Mouse (Mus musculus): ENCODE measurements around the gene Cped1.
A peak's percentile ranks its signal among the peaks of the same experiment; 100 is the strongest.

Cped1 gene

DNA sequence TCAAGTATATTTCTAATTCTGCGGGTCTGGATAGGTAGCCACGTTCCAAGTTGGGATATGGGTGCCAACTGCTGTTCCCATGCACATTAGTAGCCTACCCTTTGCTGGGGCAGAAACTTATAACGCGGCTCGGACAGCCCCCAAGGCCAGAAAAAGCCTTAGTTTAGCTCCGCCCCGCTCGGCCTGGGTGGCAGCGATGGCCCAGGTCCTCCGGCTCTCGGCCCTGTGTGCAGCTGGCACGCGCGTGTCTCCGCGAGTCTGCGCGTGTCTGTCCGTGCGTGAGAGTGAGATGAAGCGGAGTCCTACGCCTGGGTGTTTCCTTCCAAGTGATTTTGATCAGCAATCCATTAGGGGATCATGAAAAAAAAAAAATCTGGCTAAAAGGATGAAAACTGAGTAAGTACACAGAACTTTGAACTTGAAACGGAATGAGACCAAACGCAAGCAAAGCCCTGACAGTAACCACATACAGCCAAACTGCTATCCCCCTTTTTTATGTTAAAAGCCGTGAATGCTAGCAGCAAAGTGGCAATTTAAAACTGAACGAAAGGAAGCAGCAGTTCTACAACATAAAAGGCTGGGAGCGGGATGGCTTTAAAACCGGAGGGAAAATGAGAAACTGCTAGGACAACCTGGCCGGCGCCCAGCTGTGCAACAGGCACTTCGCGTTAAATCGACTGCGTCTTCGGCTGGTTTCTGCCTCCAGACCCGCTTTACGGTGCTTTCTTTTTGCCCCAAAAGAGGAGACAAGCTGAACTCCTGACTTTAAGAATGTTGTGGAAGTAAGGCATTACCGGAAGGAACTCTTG, at the start of gene Cped1:
Gene Cped1, plus strand, starts transcription at position 185 of the 809 bp plus-strand sequence.
- DNase-seq (ENCODE audit: low spot score in 2 of 2), result peak; percentile 14 to 38

DNA sequence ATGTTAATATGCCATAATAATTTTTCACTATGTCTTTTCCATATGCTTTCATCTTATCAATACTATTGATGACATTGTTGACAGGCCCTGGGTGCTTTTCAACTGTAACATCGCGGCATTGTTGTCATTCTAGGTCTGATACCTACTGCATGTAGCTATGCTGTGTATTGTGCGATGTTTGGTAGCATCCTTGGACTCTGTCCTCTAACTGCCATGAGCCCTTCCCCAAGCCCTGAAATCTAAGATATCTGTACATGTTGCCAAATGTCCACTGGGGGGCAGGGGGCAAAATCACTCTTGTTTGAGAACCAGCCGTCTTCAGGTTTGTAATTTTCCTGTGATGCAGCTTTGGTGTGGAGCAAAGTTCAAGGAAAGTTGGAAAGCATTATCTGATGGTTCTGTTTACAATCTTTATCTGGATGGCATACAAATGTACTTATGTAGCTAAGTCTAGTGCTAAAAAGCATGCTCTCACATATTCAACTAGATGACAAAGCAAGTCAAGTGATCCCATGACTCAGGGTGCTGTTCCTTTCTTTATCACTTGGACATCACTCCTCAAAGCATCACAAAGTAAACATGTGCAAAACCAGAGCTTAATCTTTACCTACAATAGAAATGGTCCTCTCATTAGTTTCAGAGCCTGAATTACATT, 47.6 kb upstream of the Cped1 start:
- DNase-seq (ENCODE audit: low spot score in 2 of 2), result no peak

DNA sequence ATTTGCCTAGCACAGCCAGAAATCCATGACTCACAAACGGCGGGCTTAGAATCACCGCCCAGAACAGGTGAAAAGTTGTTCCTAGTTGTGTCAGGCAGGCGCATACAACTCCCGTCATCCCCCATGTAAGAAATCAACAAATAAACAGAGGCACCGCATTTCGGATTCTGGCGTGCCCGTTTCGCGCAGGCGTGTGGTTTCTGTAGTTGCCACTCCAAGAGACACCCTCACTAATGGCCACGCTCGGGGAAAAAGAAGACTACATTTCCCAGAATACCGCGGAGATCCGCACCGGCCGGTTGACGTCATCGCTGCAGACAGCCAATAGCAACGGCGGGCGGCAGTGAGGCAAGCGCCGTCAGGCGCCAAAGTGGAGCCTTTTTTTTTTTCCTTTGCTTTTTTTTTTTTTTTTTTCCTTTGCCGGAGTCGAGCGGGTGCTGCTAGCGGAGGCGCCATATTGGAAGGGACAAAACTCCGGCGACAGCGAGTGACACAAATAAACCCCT, 36.4 kb upstream of the Cped1 start, which contains the start of gene Ing3:
Gene Ing3, plus strand, starts transcription at position 346 of the 506 bp plus-strand sequence.
- peak; percentile 87 to 97 for DNase-seq (ENCODE audit: low spot score in 2 of 2)

DNA sequence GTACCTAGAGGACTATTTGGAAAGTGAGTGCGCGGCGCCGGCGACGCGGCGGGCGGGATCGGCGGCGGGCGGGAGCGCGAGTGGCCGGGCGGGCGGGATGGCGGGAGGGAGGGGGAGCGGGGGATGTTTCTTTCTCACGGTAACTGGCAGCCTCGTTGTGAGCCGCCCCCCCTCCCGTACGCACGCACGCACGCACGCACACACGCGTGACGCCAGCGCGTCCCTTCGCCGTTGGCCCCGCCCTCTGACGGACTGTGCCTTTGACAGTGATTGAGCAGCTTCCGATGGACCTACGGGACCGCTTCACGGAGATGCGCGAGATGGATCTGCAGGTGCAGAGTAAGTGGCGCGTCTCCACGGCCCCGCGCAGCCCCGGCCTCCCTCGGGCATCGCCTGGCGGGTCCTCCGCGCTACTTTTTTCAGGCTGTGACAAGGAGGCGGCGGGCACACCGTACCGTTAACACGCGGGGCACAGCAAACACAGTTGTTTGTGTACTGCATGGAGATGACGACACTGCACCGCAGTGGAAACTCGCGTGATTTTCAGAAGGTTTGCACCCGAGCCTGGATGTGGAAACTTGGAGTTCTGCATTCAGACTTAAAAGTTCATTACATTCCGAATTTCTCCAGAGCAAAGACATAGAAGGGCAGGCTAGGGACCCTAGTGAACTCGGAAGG, 35.8 kb upstream of the Cped1 start:
- DNase-seq (ENCODE audit: low spot score in 2 of 2), result peak; percentile 92 to 98

DNA sequence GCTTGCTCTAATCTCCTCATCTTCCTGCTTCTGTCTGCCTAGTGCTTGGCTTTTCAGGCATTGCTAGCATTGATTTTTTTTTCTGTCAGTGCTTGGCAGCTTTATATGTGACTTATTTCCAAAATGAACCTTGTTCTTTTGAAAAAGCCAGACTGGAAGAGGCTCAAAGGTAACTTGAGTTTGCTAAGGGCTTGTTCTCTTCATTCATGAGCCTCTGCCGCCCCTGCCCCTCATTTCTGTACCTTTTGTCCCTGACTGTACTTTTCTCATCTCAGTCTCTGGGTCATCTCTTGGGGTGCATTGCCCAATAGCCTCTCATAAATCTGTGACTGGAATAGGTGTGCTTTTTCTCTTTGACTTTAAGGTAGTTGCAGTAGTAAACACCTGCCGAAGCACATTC, 35.0 kb upstream of the Cped1 start:
- no peak for DNase-seq (ENCODE audit: low spot score in 2 of 2)

DNA sequence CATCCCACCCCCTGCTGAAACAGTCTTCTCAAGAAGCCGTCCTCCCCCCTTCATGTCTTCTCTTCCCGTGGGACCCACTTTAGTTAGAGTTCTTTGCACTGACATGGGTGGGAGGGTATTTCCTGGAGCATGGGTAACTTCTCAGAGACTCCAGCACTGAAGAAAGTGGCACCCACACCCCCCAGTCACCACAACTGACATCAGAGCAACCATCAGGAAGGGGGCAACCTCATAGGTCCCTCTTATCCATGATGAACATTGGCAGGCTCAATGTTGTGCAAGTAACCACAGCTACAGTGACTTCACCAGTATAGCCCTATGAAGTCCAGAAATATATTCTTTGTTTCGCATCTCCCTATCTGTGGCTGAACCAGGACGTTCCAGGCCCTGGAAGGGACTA, 30.2 kb upstream of the Cped1 start:
- DNase-seq (ENCODE audit: low spot score in 2 of 2), result no peak

DNA sequence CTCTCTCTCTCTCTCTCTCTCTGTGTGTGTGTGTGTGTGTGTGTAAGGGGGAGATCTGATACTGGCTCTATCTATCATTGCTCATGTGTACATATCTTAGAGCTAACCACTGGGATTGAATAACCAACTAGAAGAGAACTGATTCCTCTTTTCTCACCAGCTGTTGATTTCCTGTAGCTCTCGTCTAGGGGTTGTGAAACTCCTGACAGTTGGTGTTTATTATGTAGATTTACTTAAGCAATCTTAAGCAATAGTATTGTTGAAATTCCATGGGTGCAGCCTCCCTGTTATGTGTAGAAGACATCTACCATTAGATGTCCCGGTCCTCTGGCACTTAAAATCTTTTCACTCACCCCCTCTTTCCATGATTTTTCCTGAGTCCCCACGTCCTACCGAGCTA, 26.8 kb upstream of the Cped1 start:
- no peak for DNase-seq (ENCODE audit: low spot score in 2 of 2)

DNA sequence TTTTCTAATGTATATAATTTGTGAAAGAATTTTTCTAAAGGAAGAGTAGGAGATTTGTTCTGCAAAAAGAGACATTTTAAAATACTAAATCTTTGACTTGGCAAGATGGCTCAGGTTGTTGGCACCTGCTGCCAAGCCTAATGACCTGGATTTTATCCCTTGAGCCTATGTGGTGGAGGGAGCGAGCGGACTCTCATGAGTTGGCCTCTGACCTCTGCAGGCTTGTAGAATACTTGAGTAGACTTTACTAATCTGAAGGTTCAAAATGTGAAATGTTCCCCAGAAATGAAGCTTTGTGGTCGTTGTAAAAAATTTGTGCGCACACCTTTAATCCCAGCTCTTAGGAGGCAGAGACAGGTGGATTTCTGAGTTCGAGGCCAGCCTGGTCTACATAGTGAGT, 25.8 kb upstream of the Cped1 start:
- no peak for DNase-seq (ENCODE audit: low spot score in 2 of 2)

DNA sequence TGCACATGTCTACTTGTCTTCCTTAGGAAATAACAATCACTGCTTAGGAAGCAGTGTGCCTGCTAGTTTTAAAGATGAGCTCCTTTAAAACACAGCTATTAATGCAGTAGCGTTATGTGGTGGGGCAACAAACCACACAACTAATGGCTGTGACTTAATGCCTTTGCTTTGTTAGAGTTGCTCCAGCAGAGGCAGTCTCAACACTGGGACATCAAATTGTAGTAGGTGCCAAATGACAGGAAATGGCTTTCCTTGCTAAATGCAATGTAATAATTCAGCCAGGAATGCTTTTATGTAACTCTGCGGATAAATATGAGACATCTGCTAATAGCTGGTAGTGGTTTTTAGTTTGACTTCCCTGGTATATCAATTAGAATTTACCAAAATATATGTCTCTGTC, 8.2 kb upstream of the Cped1 start:
- no peak for DNase-seq (ENCODE audit: low spot score in 2 of 2)

DNA sequence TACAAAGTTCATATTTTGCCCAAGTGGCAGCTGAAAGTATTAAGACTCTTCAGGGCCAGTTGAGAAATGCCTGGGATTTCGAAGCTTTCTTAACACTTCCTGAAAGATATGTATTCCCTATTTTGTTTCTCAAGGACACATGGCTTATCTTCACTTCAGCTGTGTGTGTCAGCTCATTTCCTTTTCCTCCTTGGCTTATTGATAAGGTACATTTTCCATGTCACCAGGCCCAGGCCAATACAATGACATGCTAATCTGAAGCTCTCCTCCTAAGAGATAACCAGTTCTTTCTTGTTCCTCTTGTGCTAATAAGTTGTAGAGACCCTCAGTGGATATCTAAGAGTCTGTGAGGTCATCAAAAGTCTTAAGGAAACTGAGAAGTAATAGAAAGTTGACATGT, 4.6 kb upstream of the Cped1 start:
- DNase-seq (ENCODE audit: low spot score in 2 of 2), result no peak

DNA sequence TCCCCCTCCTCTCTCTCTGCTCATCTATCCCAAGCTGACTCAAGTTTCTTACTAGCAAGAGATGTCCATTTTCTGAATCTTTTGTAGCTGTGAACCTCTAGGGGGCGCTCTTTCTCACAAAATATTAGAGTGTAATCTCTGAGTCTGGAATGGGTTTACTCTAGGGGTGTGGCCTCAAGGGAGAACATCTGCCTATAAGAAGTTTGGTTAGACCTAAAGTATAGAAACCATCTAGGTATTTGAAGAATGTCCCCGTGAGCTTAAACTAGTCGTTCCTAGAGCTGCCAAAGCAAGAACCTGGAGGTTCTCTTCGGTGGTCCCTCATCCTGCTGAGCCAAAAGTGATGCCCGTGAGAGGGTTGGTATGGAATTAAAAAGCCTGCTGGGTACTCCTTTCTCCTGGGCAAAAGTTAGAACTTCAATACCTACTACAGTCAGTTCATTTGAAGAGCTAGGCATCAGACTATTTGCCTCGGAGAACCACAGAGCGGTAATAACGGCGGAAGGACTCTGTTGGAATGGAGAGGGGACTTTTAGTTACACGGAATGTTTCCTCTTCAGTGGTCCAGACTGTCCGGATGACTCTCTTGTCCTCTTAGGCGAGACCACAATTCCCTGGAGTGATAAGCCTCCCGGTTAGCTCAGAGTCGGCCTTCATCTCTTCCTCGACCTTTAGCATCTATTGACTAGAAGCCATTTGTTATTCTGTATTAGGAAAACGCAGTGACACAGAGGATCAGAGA, 555 bp upstream of the Cped1 start:
- DNase-seq (ENCODE audit: low spot score in 2 of 2), result peak in 1 of 2 experiments; percentile 50

DNA sequence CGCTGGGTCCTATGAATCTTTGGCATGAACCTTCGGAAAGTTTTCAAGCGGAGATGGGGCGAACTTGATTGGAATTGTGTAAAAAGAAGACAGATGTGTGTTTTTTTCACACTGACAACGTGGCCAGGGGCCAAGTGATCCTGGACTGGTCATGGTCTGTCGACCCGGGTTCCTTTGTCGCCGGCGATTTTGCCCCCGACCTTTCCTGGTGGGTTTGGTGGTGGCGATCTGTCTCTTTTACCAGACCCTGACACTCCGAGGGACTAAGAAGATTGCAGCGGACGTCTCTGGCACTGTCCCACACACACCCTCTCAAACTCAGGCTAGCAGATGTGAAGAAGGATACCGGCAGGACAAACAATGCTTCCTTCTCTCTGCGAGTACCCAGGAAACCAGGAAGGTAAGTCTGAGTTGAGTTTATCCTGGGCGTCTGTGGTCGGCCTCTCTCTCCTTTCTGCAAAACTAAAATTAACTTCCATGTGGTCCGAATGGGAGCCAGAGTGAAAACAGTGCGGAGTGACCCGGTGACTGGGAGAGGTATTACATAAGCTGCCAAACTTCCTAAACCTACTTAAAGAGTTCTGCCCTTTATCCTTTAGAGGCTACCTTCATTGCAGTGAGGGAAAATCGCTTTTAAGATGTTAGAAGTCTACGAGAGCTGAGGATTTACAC, 1.1 kb downstream of the Cped1 start:
- no peak for DNase-seq (ENCODE audit: low spot score in 2 of 2)

DNA sequence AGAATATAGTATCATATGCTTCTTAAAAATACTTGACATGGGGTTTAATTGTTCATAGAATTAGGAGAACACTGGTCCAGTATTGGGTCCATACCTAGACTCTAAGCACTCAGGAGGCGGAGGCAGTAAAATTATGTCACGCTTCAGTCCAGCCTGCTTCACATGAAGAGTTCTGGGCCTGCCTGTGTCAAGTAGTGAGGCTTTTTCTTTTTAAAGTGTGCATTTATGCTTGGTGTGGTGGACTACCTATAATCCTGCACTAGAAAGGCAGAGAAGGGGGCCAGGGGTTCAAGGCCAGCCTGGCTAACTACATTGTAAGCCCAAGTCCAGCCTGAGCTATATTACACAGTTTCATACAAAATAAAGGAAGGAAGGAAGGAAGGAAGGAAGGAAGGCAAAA, 1.8 kb downstream of the Cped1 start:
- no peak for DNase-seq (ENCODE audit: low spot score in 2 of 2)

DNA sequence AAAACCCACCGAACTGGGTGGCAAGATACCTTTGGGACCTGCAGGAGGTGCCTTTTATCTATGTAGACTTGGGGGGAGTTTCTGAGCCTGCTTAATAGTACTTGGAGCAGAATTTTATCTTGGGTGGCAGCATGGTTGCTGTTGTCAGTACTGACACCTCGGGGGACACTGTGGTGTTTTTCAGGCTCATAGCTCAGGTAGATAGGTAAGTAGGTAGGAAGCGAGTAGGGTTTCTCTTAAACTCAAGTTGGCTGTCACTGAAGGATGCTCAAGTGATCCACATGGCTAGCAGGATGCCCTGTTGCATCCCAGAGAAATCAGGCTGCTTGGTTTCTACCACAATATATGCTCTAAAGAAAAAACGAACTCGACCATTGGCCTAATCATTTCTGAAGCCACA, 2.6 kb downstream of the Cped1 start:
- DNase-seq (ENCODE audit: low spot score in 2 of 2), result no peak

DNA sequence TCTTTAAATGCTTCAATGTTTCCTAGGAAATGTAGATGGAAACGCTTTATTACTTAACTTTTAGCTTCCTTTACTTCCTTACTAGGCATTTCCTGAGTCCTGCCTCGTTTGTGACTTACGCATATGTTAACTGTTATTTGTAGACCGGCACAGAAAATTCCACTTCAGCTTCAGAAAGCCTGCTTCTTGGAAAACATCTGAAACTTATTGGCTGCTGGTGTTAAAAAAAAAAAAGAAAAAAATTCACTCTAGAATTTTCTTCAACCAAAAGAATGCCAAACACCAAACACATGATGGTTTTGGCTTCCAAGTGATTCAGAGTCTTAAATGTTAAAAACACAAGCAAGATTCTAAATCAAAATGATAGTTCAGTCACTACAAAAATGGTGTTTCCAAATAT, 3.4 kb downstream of the Cped1 start:
- DNase-seq (ENCODE audit: low spot score in 2 of 2), result no peak

DNA sequence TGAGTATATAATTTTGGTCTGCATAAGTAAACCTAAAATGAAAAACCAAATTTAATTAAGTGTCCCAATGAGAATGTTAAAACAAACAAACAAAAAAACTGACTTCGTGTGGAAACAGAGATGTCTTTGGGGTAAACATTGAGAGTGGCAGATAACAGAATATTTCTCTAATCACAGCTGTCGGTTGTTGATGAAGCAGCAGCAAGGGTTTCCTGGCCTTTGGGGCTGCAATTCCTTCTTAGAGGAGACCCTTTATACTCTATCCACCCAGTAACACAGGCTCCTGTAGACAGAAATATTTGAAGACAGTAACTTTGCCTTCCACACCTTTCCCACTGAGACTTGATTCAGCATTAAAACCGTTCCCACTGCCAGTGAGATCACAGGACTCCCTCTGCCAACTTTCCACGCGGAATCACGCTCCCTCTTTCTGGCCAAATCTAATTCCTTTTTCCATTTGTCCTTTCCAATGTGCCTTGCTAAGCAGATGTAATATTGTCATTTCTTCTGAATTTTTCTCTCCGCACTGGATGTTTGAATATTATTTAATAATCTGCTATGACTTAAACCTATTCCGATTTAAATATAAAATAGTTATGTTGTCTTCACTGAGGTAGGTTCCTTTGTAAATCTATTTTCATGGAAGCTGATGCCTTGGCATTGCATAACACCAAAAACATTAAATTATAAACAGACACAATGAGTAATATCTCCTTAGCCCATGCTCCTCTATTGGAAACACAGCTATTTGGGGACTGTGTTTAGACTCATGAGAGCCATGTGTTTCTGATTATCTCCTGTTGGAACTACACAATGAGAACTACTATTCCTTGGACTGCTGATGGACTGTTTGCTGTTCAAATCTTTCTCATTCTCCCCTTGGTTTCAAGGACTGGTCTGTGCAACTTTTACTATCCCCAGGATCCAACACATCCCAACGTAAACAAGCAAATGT, 4.7 kb downstream of the Cped1 start:
- DNase-seq (ENCODE audit: low spot score in 2 of 2), result no peak

DNA sequence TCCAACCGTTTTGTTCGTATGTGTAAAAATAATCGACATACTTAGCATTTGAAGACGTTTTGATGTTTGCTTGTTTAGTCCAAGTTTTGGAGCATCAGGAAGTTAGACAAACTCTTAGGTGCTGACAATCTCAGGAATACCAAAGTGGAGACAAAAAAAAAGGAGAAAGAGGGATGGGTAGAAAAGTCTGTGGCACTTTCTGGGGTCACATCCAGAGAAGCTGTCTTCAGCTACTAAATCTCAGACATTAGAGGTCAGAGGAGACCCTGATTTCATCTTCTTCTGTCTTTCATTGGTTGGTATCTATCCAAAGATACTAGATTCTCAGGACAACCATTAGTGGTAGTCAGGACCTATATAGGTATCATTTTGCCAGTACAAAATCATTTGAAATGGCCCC, 5.4 kb downstream of the Cped1 start:
- no peak for DNase-seq (ENCODE audit: low spot score in 2 of 2)

DNA sequence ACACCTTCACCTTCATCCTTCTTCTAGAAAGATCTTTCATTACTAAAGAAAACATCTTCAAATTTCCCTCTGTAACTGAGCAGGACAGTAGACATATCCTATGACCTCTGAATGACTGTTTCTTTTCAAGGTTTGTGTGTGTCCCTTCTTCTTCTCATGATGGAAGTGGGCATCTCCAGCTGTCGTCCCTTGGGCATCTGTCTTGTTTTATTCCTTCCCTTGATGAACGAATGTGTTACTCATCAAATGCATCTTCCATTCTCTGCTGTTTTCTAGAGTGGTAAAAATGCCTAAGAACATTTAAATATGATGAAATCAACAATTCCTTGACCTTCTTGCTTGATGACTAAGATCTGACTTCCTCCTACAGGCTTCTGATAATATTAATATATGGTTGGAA, 7.4 kb downstream of the Cped1 start:
- DNase-seq (ENCODE audit: low spot score in 2 of 2), result no peak

DNA sequence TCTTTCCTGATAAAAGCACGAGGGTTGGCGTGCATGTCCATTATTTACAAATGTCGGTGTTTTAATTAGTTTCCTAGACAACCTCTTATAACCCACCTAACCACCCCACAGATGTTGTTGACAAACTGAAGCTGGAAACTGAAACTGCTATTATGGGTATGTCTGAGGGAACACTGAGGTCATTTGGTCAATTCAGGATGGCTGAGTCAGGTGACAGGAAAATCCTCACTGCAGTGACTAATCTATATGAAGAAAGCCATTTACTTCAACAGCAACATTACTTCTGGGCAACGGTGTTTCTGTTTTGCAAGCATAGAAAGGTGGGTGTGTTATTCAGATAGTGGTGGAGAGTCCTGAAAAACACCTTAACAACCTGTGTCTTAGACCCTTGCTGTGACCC, 12.4 kb downstream of the Cped1 start:
- no peak for DNase-seq (ENCODE audit: low spot score in 2 of 2)

DNA sequence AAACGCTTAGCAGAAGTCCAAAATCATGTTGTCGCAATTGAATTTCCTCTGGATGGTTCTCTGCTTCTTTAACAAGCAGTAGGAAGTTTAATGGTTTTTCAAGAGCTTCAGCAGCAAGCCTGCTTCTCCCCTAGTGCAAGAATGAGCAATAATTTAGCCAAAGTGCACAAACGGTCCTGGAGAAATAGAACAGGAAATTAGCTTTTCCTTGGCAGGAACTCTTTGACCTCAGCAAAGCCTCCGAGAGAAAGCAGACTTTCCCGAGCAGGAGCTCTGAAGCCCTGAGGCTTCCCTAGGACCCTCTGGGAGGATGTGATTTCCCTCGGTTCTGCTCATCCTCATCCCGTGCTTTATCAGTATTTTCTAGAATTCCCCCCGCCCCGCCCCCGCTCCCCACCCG, 13.3 kb downstream of the Cped1 start:
- DNase-seq (ENCODE audit: low spot score in 2 of 2), result no peak
